Comparison of ENCODE assay signal across 23 mouse cellular contexts in the genomic region with DNA sequence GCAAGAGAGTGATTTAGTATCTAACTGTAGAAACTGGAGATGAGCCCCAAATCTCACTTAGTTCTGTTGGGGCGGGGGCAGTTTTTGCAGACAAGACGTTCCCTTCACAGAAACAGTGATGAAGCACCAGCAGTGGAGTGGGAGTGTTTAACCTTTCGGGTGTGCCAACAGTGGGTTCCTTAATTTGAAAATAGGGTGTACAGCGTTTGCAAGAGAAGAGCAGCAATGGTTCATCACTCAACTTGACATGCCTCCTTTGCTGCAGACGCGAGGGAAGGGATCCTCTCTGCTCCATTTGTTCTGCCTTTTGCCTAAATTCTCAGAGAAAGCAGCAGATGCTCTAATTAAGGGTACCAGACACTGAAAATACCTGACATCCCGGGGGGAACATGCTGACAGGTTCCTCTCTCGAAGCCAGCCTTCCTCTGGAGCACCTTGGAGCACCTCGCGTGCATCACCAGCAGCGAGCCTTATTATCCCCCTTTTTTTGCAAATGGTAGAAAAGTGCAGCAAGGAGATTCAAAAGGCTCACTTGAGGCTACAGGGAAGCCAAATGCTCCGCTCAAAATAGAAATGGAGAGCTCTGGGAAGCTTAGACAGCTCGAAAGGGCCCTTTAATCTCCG. TPM values are rescaled to one million over a fixed set of nuclear protein-coding genes. Genes with fewer than 3 reads are reported as not detected.
DNase-seq lines count a peak whose midpoint lies in the region; ATAC-seq and TF ChIP-seq lines count a peak whose summit lies in the region.
"Had no signal": no experiment of that assay in that cellular context is flagged by ENCODE, and none has a peak within 500 bp of the region (broad histone marks: within the 10 kb centered on the region; RNA-seq: fewer than 3 reads in every experiment).

No protein-coding gene starts in this region.

- H3K9me3 ChIP-seq in embryonic facial prominence, embryonic 10.5 days = no peaks in the 10 kb centered on the region
- H3K9me3 ChIP-seq: embryonic facial prominence, embryonic 15.5 days; heart, embryonic 10.5 days had no signal

- H3K27me3 ChIP-seq in embryonic facial prominence, embryonic 10.5 days (replicated peaks; ENCODE audit: low read depth, poor library complexity, severe bottlenecking) = no peaks in the 10 kb centered on the region
- H3K27me3 ChIP-seq: embryonic facial prominence, embryonic 15.5 days had no signal

- no peaks in the 10 kb centered on the region for H3K36me3 ChIP-seq in embryonic facial prominence, embryonic 10.5 days (replicated peaks)
- H3K36me3 ChIP-seq: embryonic facial prominence, embryonic 15.5 days; heart, embryonic 10.5 days had no signal

- WGBS in embryonic facial prominence, embryonic 10.5 days = 82% methylated on average over 14 of the region's 14 CpGs

- H3K27ac ChIP-seq in embryonic facial prominence, embryonic 10.5 days (replicated peaks) = no peak overlapping the region
- H3K27ac ChIP-seq in gastrocnemius, adult 2 months = no peak overlapping the region
- H3K27ac ChIP-seq: embryonic facial prominence, embryonic 15.5 days; heart, embryonic 10.5 days had no signal

- ATAC-seq in frontal cortex, adult (ENCODE audit: low TSS enrichment) = peak; percentile 81

- peak; percentile 35 to 37 for DNase-seq in left cerebral cortex, adult 18-20 months (ENCODE audit: low spot score in 2 of 2)
- no peak for DNase-seq in left cerebral cortex, postnatal 10 days (ENCODE audit: extremely low spot score in 1 of 2, low spot score in 2 of 2)
- DNase-seq in layer of hippocampus, adult 18-20 months (ENCODE audit: low spot score in 2 of 2) = peak; percentile 80 to 89
- peak; percentile 15 to 61 for DNase-seq in left cerebral cortex, postnatal 14 days (ENCODE audit: low spot score in 2 of 2)
- DNase-seq in embryonic facial prominence, embryonic 10.5 days (ENCODE audit: low spot score) = no peak
- DNase-seq in testis, postnatal 14 days (ENCODE audit: low spot score) = no peak
- DNase-seq in gastrocnemius, adult 2 months = no peak
- DNase-seq: adrenal gland, adult 2 months; cerebellum, adult 8-10 months; gastrocnemius, postnatal 10 days; liver; lung, adult 18-20 months; lung, postnatal 4 days had no signal

- no peak overlapping the region for H3K4me3 ChIP-seq in embryonic facial prominence, embryonic 10.5 days
- H3K4me3 ChIP-seq in gastrocnemius, adult 2 months = no peak overlapping the region
- H3K4me3 ChIP-seq: embryonic facial prominence, embryonic 15.5 days; heart, embryonic 10.5 days had no signal

- no peak for TF ChIP-seq CTCF in gastrocnemius, adult 2 months (IDR thresholded peaks at IDR 0.05)

- H3K4me1 ChIP-seq in embryonic facial prominence, embryonic 10.5 days = no peaks in the 10 kb centered on the region
- H3K4me1 ChIP-seq: embryonic facial prominence, embryonic 15.5 days had no signal

- intact Hi-C loops in left cerebral cortex, postnatal 10 days (cut with DNase I) = no loop called here
- intact Hi-C loops in left cerebral cortex, postnatal 14 days (cut with DNase I) = no loop called here
- intact Hi-C loops in gastrocnemius, adult 2 months (cut with DNase I) = no loop called here

RNA-seq across cellular contexts. Expression of gene Scp2d1, which starts 31.7 kb away (rescaled TPM):
- not detected for total RNA-seq in left cerebral cortex, adult 18-20 months (2021)
- not detected for total RNA-seq in left cerebral cortex, postnatal 10 days (2021)
- not detected for total RNA-seq in layer of hippocampus, adult 18-20 months (2021)
- total RNA-seq in left cerebral cortex, postnatal 14 days (2021) = not detected
- not detected in 2 replicates for polyA plus RNA-seq in embryonic facial prominence, embryonic 10.5 days (2016; fragmentation: Nextera tagmentation; extraction: Ambion mirVana)
- not detected for total RNA-seq in gastrocnemius, adult 2 months (2021)
- total RNA-seq: adrenal gland, adult 2 months; gastrocnemius, postnatal 10 days; heart, postnatal 25 days; layer of hippocampus, postnatal 10 days had no signal
- polyA plus RNA-seq: adrenal gland, adult 2 months; embryonic facial prominence, embryonic 15.5 days; forebrain, embryonic 11.5 days; heart, embryonic 10.5 days; intestine, embryonic 14.5 days; kidney, embryonic 14.5 days; neural tube, embryonic 14.5 days; thymus, postnatal 0 days had no signal

Comparison
In these comparisons a context has a peak if more than half of its experiments do, and no peak if none do; other contexts are left out.
1. DNase-seq: peak in left cerebral cortex, adult 18-20 months (2 of 2), layer of hippocampus, adult 18-20 months (2 of 2) and left cerebral cortex, postnatal 14 days (2 of 2); none in left cerebral cortex, postnatal 10 days (0 of 2), embryonic facial prominence, embryonic 10.5 days (single experiment), testis, postnatal 14 days (single experiment) and gastrocnemius, adult 2 months (single experiment).